Mouse (Mus musculus): Measurements from ENCODE around the gene Ciapin1. TPM values are rescaled to one million over a fixed set of nuclear protein-coding genes. Genes with fewer than 3 reads are reported as not detected.

Ciapin1 gene
- polyA plus RNA-seq, 1 experiment from 2014 or later: 197 TPM

DNA sequence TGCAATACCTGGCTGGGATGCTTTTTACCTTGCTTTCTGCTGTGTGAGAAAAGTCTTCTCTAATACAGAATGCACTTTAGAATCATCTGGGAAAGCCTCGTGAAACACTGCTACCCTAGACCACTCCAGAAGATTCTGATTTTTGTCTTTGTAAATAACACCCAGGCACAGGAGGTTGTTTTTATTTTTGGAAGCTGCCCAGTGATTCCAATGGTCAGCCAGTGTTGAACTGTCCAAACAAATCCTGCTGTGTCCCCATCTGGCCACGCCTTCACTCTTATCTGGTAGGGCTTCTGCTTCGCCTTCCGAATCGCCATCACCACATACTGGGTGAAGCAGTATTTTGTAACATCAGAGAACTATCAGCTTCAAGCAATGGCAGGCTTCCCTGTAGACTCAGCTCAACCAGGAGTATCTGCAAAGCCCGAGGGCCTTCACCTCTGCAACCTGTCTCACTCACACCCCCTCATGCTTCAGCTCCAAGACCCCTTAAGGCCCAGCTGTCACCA lies 18.4 kb downstream of the Ciapin1 start:
- no peak overlapping the region for H3K9ac ChIP-seq
- peaks cover 19% of the 10 kb centered on the region for H3K36me3 ChIP-seq
- H3K9me3 ChIP-seq: no peaks in the 10 kb centered on the region
- no peak overlapping the region for H3K4me2 ChIP-seq
- H3K27me3 ChIP-seq: no peaks in the 10 kb centered on the region
- ATAC-seq (ENCODE audit: low FRiP score, low read depth): no peak
- H3K27ac ChIP-seq (replicated peaks): no peak overlapping the region
- no peak overlapping the region for H3K4me3 ChIP-seq
- 86% methylated on average over 6 of the region's 6 CpGs for WGBS
- no peaks in the 10 kb centered on the region for H3K4me1 ChIP-seq (replicated peaks)

DNA sequence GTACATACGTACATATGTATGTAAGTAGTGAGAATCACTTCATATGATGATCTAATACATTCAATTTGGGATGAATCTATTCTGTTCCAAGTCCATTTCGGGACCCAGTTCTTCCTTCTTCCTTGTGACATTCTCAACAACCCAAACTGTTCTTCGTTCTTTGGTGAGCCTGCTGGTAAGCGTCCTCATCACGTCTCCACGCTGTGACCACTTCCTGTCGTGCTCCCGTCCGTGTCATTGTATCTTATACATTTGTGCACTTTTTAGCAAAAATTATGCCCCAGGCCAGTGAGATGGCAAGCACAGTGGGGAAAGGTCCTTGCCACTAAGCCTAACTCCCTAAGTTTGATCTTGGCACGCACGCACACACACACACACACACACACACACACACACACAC lies 20.2 kb downstream of the Ciapin1 start:
- 93% methylated on average over 11 of the region's 11 CpGs for WGBS
- no peaks in the 10 kb centered on the region for H3K9me3 ChIP-seq
- H3K36me3 ChIP-seq: peaks cover 14% of the 10 kb centered on the region; the same call in 1 of the 2 replicates
- H3K4me2 ChIP-seq: no peak overlapping the region
- H3K9ac ChIP-seq: no peak overlapping the region
- no peak overlapping the region for H3K4me3 ChIP-seq
- no peaks in the 10 kb centered on the region for H3K27me3 ChIP-seq
- no peaks in the 10 kb centered on the region for H3K4me1 ChIP-seq (replicated peaks)
- no peak overlapping the region for H3K27ac ChIP-seq (replicated peaks)
- no peak for ATAC-seq (ENCODE audit: low FRiP score, low read depth)

- H3K9ac ChIP-seq: no peak overlapping the region
- no peak overlapping the region for H3K27ac ChIP-seq (replicated peaks)
- no peak for ATAC-seq (ENCODE audit: low FRiP score, low read depth)
- H3K4me3 ChIP-seq: no peak overlapping the region
- peaks cover 8% of the 10 kb centered on the region for H3K4me1 ChIP-seq (replicated peaks)
- no peaks in the 10 kb centered on the region for H3K9me3 ChIP-seq
- no peaks in the 10 kb centered on the region for H3K36me3 ChIP-seq
- WGBS: 0% methylated on average over 1 of the region's 1 CpGs
- H3K27me3 ChIP-seq: no peaks in the 10 kb centered on the region
- no peak overlapping the region for H3K4me2 ChIP-seq
Measured at GRCm38 (mm10) chr8:94814556-94814955, 23.6 kb downstream of the Ciapin1 start.

DNA sequence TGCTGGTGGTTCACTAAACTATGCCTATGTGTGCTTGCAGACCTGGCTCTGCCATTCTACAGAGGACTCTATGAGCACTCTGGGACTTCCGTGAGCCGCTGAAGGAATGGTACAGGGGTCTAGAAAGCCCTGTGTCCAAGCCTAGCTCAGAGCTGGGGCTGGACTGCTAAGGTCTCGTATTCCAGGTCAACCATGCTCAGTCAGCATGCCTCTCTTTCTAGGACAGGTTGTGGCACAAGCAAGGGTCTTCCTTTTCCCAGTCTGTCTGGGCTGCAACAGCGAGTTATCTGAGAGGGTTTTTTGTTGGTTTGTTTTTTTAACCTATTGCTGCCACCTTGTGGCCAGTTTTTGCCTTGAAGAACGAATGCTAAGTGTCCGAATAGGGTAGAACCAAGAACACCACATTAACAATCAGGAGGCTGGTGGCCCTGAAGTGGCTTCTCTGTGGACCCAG lies 25.5 kb downstream of the Ciapin1 start:
- WGBS: 26% methylated on average over 6 of the region's 6 CpGs
- peak overlapping the region; percentile 38; the same call in 1 of the 2 replicates for H3K9ac ChIP-seq
- H3K4me3 ChIP-seq: peak overlapping the region; percentile 26
- no peaks in the 10 kb centered on the region for H3K27me3 ChIP-seq
- no peaks in the 10 kb centered on the region for H3K36me3 ChIP-seq
- H3K4me2 ChIP-seq: peak overlapping the region; percentile 51
- peak; percentile 89 for ATAC-seq (ENCODE audit: low FRiP score, low read depth)
- peaks cover 8% of the 10 kb centered on the region for H3K4me1 ChIP-seq (replicated peaks)
- H3K9me3 ChIP-seq: no peaks in the 10 kb centered on the region
- peak overlapping the region; percentile 81 for H3K27ac ChIP-seq (replicated peaks)

- H3K36me3 ChIP-seq: no peaks in the 10 kb centered on the region
- 83% methylated on average over 6 of the region's 6 CpGs for WGBS
Measured at GRCm38 (mm10) chr8:94811654-94812053, 26.5 kb downstream of the Ciapin1 start.

DNA sequence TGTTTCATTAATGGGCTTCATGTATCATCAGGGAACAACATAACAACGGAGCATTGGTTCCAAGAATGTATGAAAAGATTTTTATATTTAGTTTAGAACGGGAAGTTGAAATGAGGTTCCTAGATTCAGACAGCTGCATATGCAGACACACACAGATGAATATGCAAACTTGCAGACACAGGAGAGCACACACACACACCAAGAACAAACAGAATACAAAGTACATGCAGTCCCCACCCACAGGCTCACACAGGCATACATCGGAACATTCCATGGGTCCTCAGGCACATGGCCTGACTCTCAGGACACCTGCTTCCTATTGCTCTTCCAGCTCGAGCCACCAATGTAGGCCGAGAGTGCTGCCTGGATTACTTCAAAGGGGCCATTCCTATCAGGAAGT lies 27.3 kb downstream of the Ciapin1 start:
- no peak overlapping the region for H3K4me3 ChIP-seq
- no peaks in the 10 kb centered on the region for H3K27me3 ChIP-seq
- 89% methylated on average over 5 of the region's 5 CpGs for WGBS
- H3K4me2 ChIP-seq: no peak overlapping the region
- no peak overlapping the region for H3K27ac ChIP-seq (replicated peaks)
- ATAC-seq (ENCODE audit: low FRiP score, low read depth): no peak
- H3K36me3 ChIP-seq: no peaks in the 10 kb centered on the region
- peaks cover 12% of the 10 kb centered on the region for H3K4me1 ChIP-seq (replicated peaks)
- no peaks in the 10 kb centered on the region for H3K9me3 ChIP-seq
- no peak overlapping the region for H3K9ac ChIP-seq

More at GRCm38 (mm10) chr8:94811654-94812053, 26.5 kb downstream of the Ciapin1 start:
- Histone ChIP-seq H3K27me3 (no peaks in the 10 kb centered on the region), H3K27ac (replicated peaks) (no peak overlapping the region), H3K4me3 (no peak overlapping the region), H3K4me2 (no peak overlapping the region), H3K9ac (no peak overlapping the region), H3K9me3 (no peaks in the 10 kb centered on the region), H3K4me1 (replicated peaks) (peaks cover 12% of the 10 kb centered on the region)
- no peak for ATAC-seq (ENCODE audit: low FRiP score, low read depth)

- Histone ChIP-seq H3K27me3 (no peaks in the 10 kb centered on the region), H3K9me3 (no peaks in the 10 kb centered on the region), H3K27ac (replicated peaks) (no peak within 1 kb of the TSS), H3K36me3 (no peaks in the 10 kb centered on the region), H3K9ac (no peak within 1 kb of the TSS), H3K4me2 (no peak within 1 kb of the TSS), H3K4me1 (replicated peaks) (peaks cover 12% of the 10 kb centered on the region), H3K4me3 (no peak within 1 kb of the TSS)
- ATAC-seq (ENCODE audit: low FRiP score, low read depth): no peak
- 85% methylated on average over 3 of the region's 3 CpGs for WGBS
Measured at GRCm38 (mm10) chr8:94810153-94810552, 28.0 kb downstream of the Ciapin1 start, which contains the start of gene Ccl17. Gene Ccl17 (plus strand): TSS chr8:94810453.

DNA sequence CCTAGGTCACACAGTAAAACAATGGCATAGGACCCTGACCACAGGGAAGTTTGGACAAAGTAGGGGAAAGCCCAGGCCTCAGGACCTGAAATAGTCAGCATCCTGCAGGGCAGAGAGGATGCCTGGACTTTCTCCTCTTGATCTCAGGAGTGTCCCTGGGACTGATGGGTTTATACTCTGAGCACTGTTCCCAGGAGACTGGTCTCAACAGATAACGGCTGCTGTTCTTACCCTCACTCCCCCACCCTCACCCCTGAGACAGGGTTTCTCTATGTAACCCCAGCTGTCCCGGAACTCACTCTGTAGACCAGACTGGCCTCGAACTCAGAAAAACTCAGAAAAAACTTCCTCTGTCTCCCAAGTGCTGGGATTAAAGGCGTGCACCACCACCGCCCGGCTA lies 29.8 kb downstream of the Ciapin1 start:
- Histone ChIP-seq H3K4me2 (no peak overlapping the region), H3K9me3 (no peaks in the 10 kb centered on the region), H3K27me3 (no peaks in the 10 kb centered on the region), H3K36me3 (no peaks in the 10 kb centered on the region), H3K4me3 (no peak overlapping the region), H3K4me1 (replicated peaks) (peaks cover 12% of the 10 kb centered on the region), H3K27ac (replicated peaks) (no peak overlapping the region), H3K9ac (no peak overlapping the region)
- 84% methylated on average over 6 of the region's 6 CpGs for WGBS
- no peak for ATAC-seq (ENCODE audit: low FRiP score, low read depth)

- WGBS: 45% methylated on average over 7 of the region's 7 CpGs
- Histone ChIP-seq H3K9me3 (no peaks in the 10 kb centered on the region), H3K4me1 (replicated peaks) (peaks cover 10% of the 10 kb centered on the region), H3K27ac (replicated peaks) (no peak overlapping the region), H3K36me3 (no peaks in the 10 kb centered on the region), H3K4me3 (no peak overlapping the region), H3K4me2 (no peak overlapping the region), H3K27me3 (no peaks in the 10 kb centered on the region), H3K9ac (no peak overlapping the region)
- no peak for ATAC-seq (ENCODE audit: low FRiP score, low read depth)
Measured at GRCm38 (mm10) chr8:94807506-94807905, 30.7 kb downstream of the Ciapin1 start.

GRCm38 (mm10) chr8:94805811-94806210 lies 32.3 kb downstream of the Ciapin1 start:
- ATAC-seq (ENCODE audit: low FRiP score, low read depth): no peak
- H3K4me2 ChIP-seq: no peak overlapping the region
- H3K27me3 ChIP-seq: no peaks in the 10 kb centered on the region
- no peak overlapping the region for H3K9ac ChIP-seq
- no peaks in the 10 kb centered on the region for H3K36me3 ChIP-seq
- H3K27ac ChIP-seq (replicated peaks): no peak overlapping the region
- H3K9me3 ChIP-seq: no peaks in the 10 kb centered on the region
- 42% methylated on average over 4 of the region's 4 CpGs for WGBS
- 0 out of 2 replicates have a peak, but pooled peaks cover 4% of the 10 kb centered on the region for H3K4me1 ChIP-seq (replicated peaks)
- H3K4me3 ChIP-seq: no peak overlapping the region

GRCm38 (mm10) chr8:94804546-94805340 lies 33.4 kb downstream of the Ciapin1 start:
- Histone ChIP-seq H3K4me1 (replicated peaks) (0 out of 2 replicates have a peak, but pooled peaks cover 4% of the 10 kb centered on the region), H3K4me2 (no peak overlapping the region), H3K4me3 (no peak overlapping the region), H3K9ac (no peak overlapping the region), H3K27ac (replicated peaks) (no peak overlapping the region), H3K27me3 (no peaks in the 10 kb centered on the region), H3K9me3 (no peaks in the 10 kb centered on the region), H3K36me3 (no peaks in the 10 kb centered on the region)
- ATAC-seq (ENCODE audit: low FRiP score, low read depth): no peak
- 81% methylated on average over 10 of the region's 10 CpGs for WGBS

DNA sequence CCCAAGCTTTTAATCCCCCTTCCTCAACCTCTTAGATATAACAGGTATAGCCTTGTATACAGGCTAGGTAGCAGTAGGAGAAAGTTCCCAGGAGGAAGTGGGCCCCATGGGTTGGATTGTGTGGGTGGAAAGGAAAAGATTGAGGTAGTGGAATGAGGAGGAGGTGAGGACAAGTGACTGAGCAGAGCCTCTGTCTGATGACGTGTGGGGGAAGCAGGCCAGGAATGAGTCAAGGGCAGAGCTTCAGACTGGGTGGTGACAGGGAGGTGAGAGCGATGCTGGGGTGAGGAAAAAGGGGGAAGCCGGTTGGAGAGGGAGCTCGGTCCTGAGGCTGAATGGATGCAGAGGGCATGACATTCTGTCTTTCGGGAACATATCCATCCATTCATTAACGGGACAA lies 34.6 kb downstream of the Ciapin1 start:
- ATAC-seq (ENCODE audit: low FRiP score, low read depth): no peak
- Histone ChIP-seq H3K27me3 (no peaks in the 10 kb centered on the region), H3K9me3 (no peaks in the 10 kb centered on the region), H3K4me2 (no peak overlapping the region), H3K4me3 (no peak overlapping the region), H3K36me3 (no peaks in the 10 kb centered on the region), H3K4me1 (replicated peaks) (0 out of 2 replicates have a peak, but pooled peaks cover 4% of the 10 kb centered on the region), H3K27ac (replicated peaks) (no peak overlapping the region), H3K9ac (no peak overlapping the region)
- 77% methylated on average over 6 of the region's 6 CpGs for WGBS

Data from hindbrain, embryonic 15.5 days (tissue).